Mouse (Mus musculus) spleen, adult 2 months (tissue): ENCODE data around the gene Bcr. TPM values are rescaled to one million over a fixed set of nuclear protein-coding genes. Genes with fewer than 3 reads are reported as not detected.
A peak's percentile ranks its signal among the peaks of the same experiment; 100 is the strongest.

Experiments
- DNase-seq, 2 experiments: peaks; one replicate each; pipeline versions ENCODE4 v3.0.0 to v3.0.0-alpha.2; 2012 to 2021; ENCODE audit warnings: low spot score in 2 of 2, low read depth in 1 of 2
- H3K27ac ChIP-seq: fragments of 200-500 bp; 2 replicates; pipeline ENCODE4 v1.5.1; 2012; ENCODE audit warnings: low read length, inconsistent platforms; ENCODE audit not compliant: insufficient read depth
- H3K27me3 ChIP-seq: fragments of 200-500 bp; 2 replicates; pipeline ENCODE4 v1.6.1; 2012; ENCODE audit warnings: mild to moderate bottlenecking, moderate library complexity, low read length, inconsistent platforms; ENCODE audit not compliant: control insufficient read depth, insufficient read depth
- H3K36me3 ChIP-seq: fragments of 200-500 bp; 2 replicates; pipeline ENCODE4 v1.6.1; 2012; ENCODE audit warnings: mild to moderate bottlenecking, low read length, inconsistent platforms; ENCODE audit not compliant: control insufficient read depth, insufficient read depth
- H3K4me1 ChIP-seq: fragments of 200-500 bp; 2 replicates; pipeline ENCODE4 v1.6.1; 2011; ENCODE audit warnings: inconsistent platforms; ENCODE audit not compliant: control insufficient read depth, insufficient read depth, insufficient read length
- H3K4me3 ChIP-seq: fragments of 200-500 bp; 2 replicates; pipeline ENCODE4 v1.5.1; 2011; ENCODE audit warnings: mild to moderate bottlenecking, inconsistent platforms; ENCODE audit not compliant: insufficient read depth, insufficient read length; ENCODE audit errors: extremely low read depth
- CTCF ChIP-seq: fragments of 200-500 bp; IDR thresholded peaks from 2 replicates; pipeline ENCODE4 v1.5.1; 2011; ENCODE audit warnings: mild to moderate bottlenecking, inconsistent platforms; ENCODE audit not compliant: insufficient read depth, insufficient read length, insufficient replicate concordance; ENCODE audit errors: extremely low read depth
- POLR2A ChIP-seq: fragments of 200-500 bp; IDR thresholded peaks from 2 replicates; pipeline ENCODE4 v1.6.1; 2011; ENCODE audit warnings: low read depth, low read length, inconsistent platforms
- WGBS: fragments of 180-500 bp; shearing (Covaris S2); methylation state at CpG from one replicate; pipeline ENCODE4 v1.1.7; 2018; 5-methylcytosine and 5-hydroxymethylcytosine counted together
- polyA plus RNA-seq: library from polyadenylated mRNA; depleted of rRNA; stranded (reverse); fragments of >200 nt; gene quantifications from 2 replicates; pipeline ENCODE4 v1.2.3, GENCODE M21; 2012

The Bcr gene
- polyA plus RNA-seq, 1 experiment, result 17.8 TPM

GRCm38 (mm10) chr10:75166601-75167000 is 106.2 kb downstream of the Bcr start:
- 93% methylated on average over 4 of the region's 4 CpGs for WGBS
- Histone ChIP-seq H3K27ac (no peak overlapping the region), H3K4me1 (no peaks in the 10 kb centered on the region), H3K36me3 (peaks cover 2% of the 10 kb centered on the region; the same call in 1 of the 2 replicates), H3K4me3 (no peak overlapping the region), H3K27me3 (no peaks in the 10 kb centered on the region)
- no peak for DNase-seq
- TF ChIP-seq CTCF (no peak), POLR2A (no peak)

DNA sequence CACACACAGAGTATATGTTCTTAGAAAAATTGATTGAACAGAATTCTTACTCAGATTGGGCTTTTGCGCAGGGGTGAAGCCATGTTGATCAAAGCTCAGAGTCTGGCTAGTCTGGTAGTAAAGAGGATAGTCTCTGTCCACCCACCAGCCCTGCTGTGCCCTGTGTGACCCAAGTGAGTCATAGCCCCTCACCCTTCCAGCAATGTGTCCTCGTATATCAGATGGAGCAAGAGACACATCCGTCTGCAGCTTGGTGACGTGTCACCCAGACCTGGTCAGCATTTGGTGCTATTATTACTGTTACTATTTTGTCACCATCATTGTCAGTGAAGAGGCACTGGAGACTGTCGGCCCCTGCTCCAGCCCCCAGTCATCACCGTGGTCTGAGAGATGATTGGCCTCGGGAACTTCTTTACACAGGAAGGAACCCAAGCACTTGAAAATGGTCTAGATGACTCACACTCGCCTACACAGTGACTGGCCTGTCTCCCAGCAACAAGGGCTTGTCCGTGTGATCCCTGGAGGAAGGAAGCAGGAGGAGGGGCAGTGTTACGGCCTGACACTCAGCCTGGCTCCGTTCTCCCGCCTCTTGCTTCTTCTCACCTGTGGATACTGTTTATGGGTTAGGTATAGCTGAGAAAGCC is 109.9 kb downstream of the Bcr start:
- no peak for DNase-seq
- WGBS, result 61% methylated on average over 12 of the region's 12 CpGs
- H3K27ac ChIP-seq, result no peak overlapping the region
- H3K27me3 ChIP-seq, result no peaks in the 10 kb centered on the region
- no peaks in the 10 kb centered on the region for H3K4me1 ChIP-seq
- peaks cover 3% of the 10 kb centered on the region; the same call in 1 of the 2 replicates for H3K36me3 ChIP-seq
- no peak for TF ChIP-seq CTCF
- no peak for TF ChIP-seq POLR2A
- H3K4me3 ChIP-seq, result no peak overlapping the region

DNA sequence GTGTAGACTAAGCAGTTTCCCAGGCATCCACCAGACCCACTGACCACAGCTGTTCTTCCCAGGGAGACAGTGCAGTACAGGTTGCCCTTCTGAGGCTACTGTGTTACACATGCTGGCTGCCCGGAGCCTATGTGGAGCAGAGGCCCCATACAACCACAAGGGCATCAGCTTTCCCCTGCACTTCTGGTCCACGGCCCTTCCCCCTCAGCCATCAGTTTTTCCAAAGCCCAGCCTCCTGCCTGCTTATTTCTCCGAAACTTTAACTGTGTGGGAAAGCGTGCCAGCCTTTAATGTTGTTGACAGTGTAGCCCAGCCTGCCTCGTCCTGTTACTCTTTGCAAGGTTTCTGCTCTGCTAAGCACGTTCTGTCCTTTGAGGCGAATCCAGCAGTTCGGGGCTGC is 112.7 kb downstream of the Bcr start:
- Histone ChIP-seq H3K4me3 (no peak overlapping the region), H3K36me3 (peaks cover 14% of the 10 kb centered on the region), H3K27ac (peak overlapping the region; percentile 33; the same call in 1 of the 2 replicates), H3K4me1 (no peaks in the 10 kb centered on the region), H3K27me3 (no peaks in the 10 kb centered on the region)
- WGBS, result 82% methylated on average over 8 of the region's 8 CpGs
- no peak for DNase-seq
- TF ChIP-seq POLR2A, result no peak

DNA sequence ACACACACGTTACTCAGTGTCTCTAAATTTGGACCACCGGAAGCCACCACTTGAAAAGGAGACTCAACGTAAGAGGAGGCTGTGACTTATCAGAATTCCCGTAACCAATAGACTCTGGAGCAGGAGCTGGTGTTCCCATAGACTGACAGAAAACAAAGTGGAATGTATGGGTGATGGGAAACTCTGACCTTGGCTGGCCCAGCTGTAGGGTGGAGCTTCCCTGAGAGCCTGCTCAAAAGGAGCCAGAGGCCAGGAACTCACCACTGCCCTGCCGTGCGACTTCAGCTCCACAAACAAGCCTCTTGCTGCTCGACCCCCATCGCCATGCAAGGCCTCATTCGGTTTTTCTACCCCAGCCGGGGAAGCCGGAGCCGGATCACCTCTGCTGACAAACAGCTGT is 113.3 kb downstream of the Bcr start:
- H3K27ac ChIP-seq, result peak overlapping the region; percentile 70
- no peaks in the 10 kb centered on the region for H3K4me1 ChIP-seq
- peaks cover 16% of the 10 kb centered on the region for H3K36me3 ChIP-seq
- no peak; the same call in 1 of the 2 replicates for TF ChIP-seq POLR2A
- no peak for TF ChIP-seq CTCF
- WGBS, result 87% methylated on average over 12 of the region's 12 CpGs
- H3K4me3 ChIP-seq, result peak overlapping the region; percentile 13; the same call in 1 of the 2 replicates
- no peaks in the 10 kb centered on the region for H3K27me3 ChIP-seq
- no peak for DNase-seq

DNA sequence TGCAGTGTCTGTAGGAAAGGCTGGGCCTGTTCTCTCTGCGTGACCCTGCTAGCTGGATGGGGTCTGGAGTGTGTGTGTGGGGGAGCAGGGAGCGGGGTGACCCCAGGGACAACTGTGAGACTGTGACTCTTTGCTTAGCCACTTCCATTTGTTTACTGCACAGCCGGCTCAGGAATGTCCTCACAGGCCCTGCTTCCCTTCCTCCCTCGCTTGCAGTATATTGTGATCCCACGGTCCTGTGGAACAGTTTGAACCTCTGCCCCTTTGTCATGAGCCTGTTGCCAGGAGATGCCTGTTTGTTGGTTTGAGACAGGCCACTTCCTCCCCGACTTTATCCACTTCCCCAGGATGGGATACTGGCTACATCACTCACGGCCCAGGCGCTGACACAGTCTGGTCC is 116.1 kb downstream of the Bcr start:
- DNase-seq, result no peak

GRCm38 (mm10) chr10:75178911-75179310 is 118.5 kb downstream of the Bcr start:
- Histone ChIP-seq H3K27me3 (no peaks in the 10 kb centered on the region), H3K27ac (no peak overlapping the region), H3K4me3 (no peak overlapping the region), H3K4me1 (no peaks in the 10 kb centered on the region), H3K36me3 (peaks cover 29% of the 10 kb centered on the region)
- WGBS, result 94% methylated on average over 5 of the region's 5 CpGs
- DNase-seq, result no peak
- TF ChIP-seq POLR2A, result no peak
- no peak for TF ChIP-seq CTCF

More for the DNA sequence above, 116.1 kb downstream of the Bcr start:
- Histone ChIP-seq H3K36me3 (peaks cover 28% of the 10 kb centered on the region), H3K27me3 (no peaks in the 10 kb centered on the region), H3K4me3 (no peak overlapping the region), H3K27ac (peak overlapping the region; percentile 18; the same call in 1 of the 2 replicates), H3K4me1 (no peaks in the 10 kb centered on the region)
- TF ChIP-seq CTCF (no peak), POLR2A (no peak)
- WGBS, result 87% methylated on average over 8 of the region's 8 CpGs

GRCm38 (mm10) chr10:75182151-75182774 is 121.9 kb downstream of the Bcr start:
- peak; percentile 27 to 67 for DNase-seq
- Histone ChIP-seq H3K27me3 (no peaks in the 10 kb centered on the region), H3K27ac (no peak overlapping the region), H3K36me3 (peaks cover 23% of the 10 kb centered on the region), H3K4me1 (no peaks in the 10 kb centered on the region; the same call in 1 of the 2 replicates), H3K4me3 (no peak overlapping the region)
- TF ChIP-seq CTCF, result peak; percentile 94
- no peak for TF ChIP-seq POLR2A
- WGBS, result 48% methylated on average over 14 of the region's 14 CpGs
